Mouse (Mus musculus): ENCODE results near the gene Srsf4. TPM values are rescaled to one million over a fixed set of nuclear protein-coding genes. Genes with fewer than 3 reads are reported as not detected.

Gene Srsf4
- polyA plus RNA-seq, 1 experiment from 2014 or later = 142 TPM

DNA sequence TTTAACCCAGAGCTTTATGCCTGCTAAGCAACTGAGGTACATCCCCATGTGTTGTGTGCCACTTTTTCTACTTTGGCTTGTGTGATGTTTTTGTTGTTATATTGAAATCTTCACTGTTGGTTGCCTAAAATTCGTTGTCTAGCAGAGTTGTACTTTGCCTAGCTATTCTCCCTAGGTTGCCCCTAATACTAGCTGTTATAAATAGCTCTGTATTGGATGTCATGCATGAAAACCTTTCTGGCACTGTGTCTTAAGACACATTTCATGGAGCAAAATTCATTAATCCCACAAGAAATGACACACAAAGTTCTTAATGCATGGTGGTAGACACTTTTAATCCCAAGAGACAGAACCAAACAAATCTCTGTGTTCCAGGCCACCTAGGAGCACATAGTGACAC, 6.3 kb downstream of the Srsf4 start:
- no peak overlapping the region for H3K4me3 ChIP-seq
- H3K9me3 ChIP-seq (replicated peaks) = no peaks in the 10 kb centered on the region
- DNase-seq (ENCODE audit: low spot score) = no peak
- peaks cover 49% of the 10 kb centered on the region for H3K4me1 ChIP-seq
- H3K27me3 ChIP-seq (ENCODE audit: low read depth, poor library complexity, severe bottlenecking) = no peaks in the 10 kb centered on the region
- WGBS = 88% methylated on average over 1 of the region's 1 CpGs
- peaks cover 10% of the 10 kb centered on the region for H3K36me3 ChIP-seq
- H3K27ac ChIP-seq = no peak overlapping the region

DNA sequence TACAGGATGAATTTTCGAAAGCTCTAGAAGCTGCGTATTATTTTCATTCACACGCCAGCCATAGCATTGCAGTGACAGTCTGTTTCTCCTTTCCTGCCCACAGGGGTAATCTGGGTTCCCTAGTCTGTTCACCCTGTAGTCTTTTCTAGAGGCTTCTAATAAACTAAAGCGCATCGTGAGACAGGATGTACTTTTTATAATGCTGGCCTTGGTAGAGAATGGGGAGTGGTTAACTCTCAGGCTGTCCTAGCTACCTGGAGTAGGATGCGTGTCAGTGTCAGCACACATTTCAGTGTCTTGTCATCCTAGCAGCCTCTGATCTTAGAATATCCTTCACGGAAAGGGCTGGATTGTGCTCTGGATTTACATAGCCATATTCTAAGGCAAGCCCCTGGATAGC, 7.9 kb downstream of the Srsf4 start:
- no peak for DNase-seq (ENCODE audit: low spot score)
- 91% methylated on average over 7 of the region's 7 CpGs for WGBS
- peaks cover 33% of the 10 kb centered on the region for H3K4me1 ChIP-seq
- H3K36me3 ChIP-seq = peaks cover 24% of the 10 kb centered on the region
- no peaks in the 10 kb centered on the region for H3K27me3 ChIP-seq (ENCODE audit: low read depth, poor library complexity, severe bottlenecking)
- no peaks in the 10 kb centered on the region for H3K9me3 ChIP-seq (replicated peaks)
- no peak overlapping the region for H3K4me3 ChIP-seq
- H3K27ac ChIP-seq = no peak overlapping the region

DNA sequence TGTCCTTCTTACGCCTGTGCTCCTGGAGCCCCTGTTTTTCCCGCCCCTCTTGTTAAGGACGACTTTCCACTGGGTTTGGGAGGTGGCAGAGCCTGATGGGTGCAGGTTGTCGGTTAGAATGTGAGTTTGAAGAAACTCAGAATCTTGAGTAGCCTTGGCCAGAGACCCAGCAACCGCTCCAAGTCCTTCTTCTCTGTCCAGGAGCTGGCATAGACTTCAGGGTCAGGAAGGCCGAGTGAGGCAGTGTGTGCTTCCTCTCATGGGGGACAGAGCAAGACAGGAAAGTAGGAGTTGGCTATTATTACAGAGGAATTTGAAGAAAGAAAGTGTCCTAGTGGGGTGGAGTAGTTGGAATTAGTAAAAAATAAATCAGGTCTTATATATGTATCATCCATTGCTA, 10.2 kb downstream of the Srsf4 start:
- Histone ChIP-seq H3K27ac (no peak overlapping the region), H3K4me1 (peaks cover 16% of the 10 kb centered on the region; the same call in 1 of the 2 replicates), H3K9me3 (replicated peaks) (no peaks in the 10 kb centered on the region), H3K4me3 (no peak overlapping the region), H3K36me3 (peaks cover 44% of the 10 kb centered on the region), H3K27me3 (ENCODE audit: low read depth, poor library complexity, severe bottlenecking) (no peaks in the 10 kb centered on the region)
- no peak for DNase-seq (ENCODE audit: low spot score)
- WGBS = 79% methylated on average over 6 of the region's 6 CpGs

DNA sequence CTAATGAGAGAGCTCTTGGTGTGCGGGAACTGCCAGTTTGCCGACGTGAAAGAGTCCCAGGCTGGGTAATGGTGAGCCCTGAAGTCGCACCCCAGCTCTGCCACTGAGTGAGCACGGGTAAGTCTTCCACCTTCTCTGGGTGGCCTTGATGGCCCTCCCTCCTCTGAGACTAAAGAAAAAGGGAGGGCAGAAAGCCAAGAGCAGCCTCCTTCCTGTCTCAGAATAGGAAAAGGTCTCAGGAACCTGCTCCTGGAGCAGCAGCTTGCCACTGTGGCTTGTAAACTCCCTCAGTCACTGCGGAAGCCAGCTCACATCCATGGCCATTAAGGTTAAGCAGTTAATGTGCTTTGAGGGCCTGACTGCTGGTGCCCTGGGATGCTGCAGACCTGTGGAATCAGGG, 12.0 kb downstream of the Srsf4 start:
- Histone ChIP-seq H3K27ac (no peak overlapping the region), H3K36me3 (peaks cover 57% of the 10 kb centered on the region), H3K4me1 (peaks cover 16% of the 10 kb centered on the region; the same call in 1 of the 2 replicates), H3K4me3 (no peak overlapping the region), H3K9me3 (replicated peaks) (no peaks in the 10 kb centered on the region), H3K27me3 (ENCODE audit: low read depth, poor library complexity, severe bottlenecking) (no peaks in the 10 kb centered on the region)
- 86% methylated on average over 6 of the region's 6 CpGs for WGBS
- no peak for DNase-seq (ENCODE audit: low spot score)

DNA sequence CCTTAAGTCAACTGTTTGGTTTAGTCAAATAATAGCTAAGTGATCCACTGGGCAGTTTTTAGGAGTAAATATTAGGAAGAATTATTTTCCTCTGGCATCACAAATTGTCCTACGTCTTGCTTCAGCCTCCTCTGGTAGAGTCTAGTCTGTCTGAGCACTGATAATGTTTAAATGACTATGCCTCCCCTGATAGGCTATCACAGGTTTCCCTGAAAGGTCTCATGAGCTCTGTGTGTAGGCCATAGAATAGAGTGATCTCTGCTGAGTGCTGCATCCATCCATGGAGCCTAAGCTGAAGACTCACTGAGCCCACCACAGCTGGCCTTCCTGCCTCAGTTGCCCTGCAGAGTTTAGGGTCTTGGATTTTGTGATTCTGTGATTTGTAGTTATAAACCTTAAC, 15.1 kb downstream of the Srsf4 start:
- no peaks in the 10 kb centered on the region for H3K27me3 ChIP-seq (ENCODE audit: low read depth, poor library complexity, severe bottlenecking)
- H3K36me3 ChIP-seq = peaks cover 89% of the 10 kb centered on the region

DNA sequence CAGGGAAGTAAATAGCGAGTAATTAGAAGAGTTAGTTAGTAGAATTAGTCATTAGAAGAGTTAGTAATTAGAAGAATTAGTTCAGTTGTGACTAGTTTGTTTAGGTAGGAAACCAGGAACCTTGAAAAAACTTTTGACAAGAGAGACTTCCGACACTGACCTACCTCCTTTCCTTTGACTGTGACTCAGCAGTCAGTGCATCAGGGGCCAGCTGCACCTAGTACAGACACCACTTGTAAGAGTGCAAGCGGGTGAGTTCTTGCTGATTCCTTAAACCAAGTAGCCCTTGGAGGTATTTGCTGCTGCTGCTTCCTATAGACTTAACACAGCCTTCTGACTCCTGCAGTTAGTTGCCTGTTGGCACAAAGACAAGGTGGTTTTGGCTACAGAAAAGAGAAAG, 17.3 kb downstream of the Srsf4 start:
- Histone ChIP-seq H3K4me1 (no peaks in the 10 kb centered on the region), H3K27me3 (ENCODE audit: low read depth, poor library complexity, severe bottlenecking) (no peaks in the 10 kb centered on the region), H3K27ac (no peak overlapping the region), H3K36me3 (peaks cover 89% of the 10 kb centered on the region), H3K9me3 (replicated peaks) (no peaks in the 10 kb centered on the region), H3K4me3 (no peak overlapping the region)
- 88% methylated on average over 3 of the region's 3 CpGs for WGBS
- DNase-seq (ENCODE audit: low spot score) = no peak

More for the DNA sequence above, 15.1 kb downstream of the Srsf4 start:
- Histone ChIP-seq H3K4me1 (no peaks in the 10 kb centered on the region; the same call in 1 of the 2 replicates), H3K9me3 (replicated peaks) (no peaks in the 10 kb centered on the region), H3K4me3 (no peak overlapping the region), H3K27ac (no peak overlapping the region)
- no peak for DNase-seq (ENCODE audit: low spot score)
- WGBS = 85% methylated on average over 1 of the region's 1 CpGs

DNA sequence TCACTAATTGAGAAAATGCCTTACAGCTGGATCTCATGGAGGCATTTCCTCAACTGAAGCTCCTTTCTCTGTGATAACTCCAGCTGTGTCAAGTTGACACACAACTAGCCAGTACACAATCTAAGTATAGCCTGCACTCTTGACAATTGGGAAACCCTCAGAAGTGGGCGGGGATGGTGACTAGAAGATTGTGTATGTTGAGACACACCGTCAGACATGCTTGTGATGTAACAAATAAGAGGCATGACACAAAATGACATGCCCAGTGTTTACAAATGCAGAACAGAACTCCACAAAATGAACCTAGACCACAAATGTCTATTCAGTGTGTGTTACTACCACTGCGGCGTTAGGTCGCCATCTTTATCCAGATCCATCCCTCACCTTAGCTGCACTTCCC, 23.7 kb downstream of the Srsf4 start:
- no peak overlapping the region for H3K4me3 ChIP-seq
- peaks cover 84% of the 10 kb centered on the region for H3K36me3 ChIP-seq
- 97% methylated on average over 5 of the region's 5 CpGs for WGBS
- H3K27me3 ChIP-seq (ENCODE audit: low read depth, poor library complexity, severe bottlenecking) = no peaks in the 10 kb centered on the region
- no peaks in the 10 kb centered on the region for H3K4me1 ChIP-seq
- H3K9me3 ChIP-seq (replicated peaks) = 0 out of 2 replicates have a peak, but pooled peaks cover 2% of the 10 kb centered on the region
- no peak for DNase-seq (ENCODE audit: low spot score)
- H3K27ac ChIP-seq = no peak overlapping the region

DNA sequence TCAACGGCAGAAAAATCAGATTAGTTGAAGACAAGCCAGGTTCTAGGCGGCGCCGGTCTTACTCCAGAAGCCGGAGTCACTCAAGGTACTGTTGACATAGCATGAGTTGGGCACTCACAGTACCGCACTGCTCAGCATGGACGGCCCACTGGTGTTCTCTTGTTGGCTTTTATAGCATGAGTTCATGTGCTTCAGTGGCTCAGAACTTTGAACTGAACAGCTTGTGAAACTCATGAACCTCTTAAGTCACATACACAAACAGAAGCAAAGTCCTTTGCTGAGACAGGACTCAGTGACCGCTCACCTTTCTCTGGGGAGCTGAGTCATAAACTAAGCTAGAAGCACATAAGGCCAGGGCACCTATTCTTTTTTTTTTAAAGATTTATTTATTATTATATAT, 24.4 kb downstream of the Srsf4 start:
- no peak for DNase-seq (ENCODE audit: low spot score)
- no peaks in the 10 kb centered on the region for H3K27me3 ChIP-seq (ENCODE audit: low read depth, poor library complexity, severe bottlenecking)
- H3K9me3 ChIP-seq (replicated peaks) = 0 out of 2 replicates have a peak, but pooled peaks cover 2% of the 10 kb centered on the region
- H3K4me3 ChIP-seq = no peak overlapping the region
- no peak overlapping the region for H3K27ac ChIP-seq
- H3K4me1 ChIP-seq = no peaks in the 10 kb centered on the region
- peaks cover 84% of the 10 kb centered on the region for H3K36me3 ChIP-seq
- 97% methylated on average over 8 of the region's 8 CpGs for WGBS

DNA sequence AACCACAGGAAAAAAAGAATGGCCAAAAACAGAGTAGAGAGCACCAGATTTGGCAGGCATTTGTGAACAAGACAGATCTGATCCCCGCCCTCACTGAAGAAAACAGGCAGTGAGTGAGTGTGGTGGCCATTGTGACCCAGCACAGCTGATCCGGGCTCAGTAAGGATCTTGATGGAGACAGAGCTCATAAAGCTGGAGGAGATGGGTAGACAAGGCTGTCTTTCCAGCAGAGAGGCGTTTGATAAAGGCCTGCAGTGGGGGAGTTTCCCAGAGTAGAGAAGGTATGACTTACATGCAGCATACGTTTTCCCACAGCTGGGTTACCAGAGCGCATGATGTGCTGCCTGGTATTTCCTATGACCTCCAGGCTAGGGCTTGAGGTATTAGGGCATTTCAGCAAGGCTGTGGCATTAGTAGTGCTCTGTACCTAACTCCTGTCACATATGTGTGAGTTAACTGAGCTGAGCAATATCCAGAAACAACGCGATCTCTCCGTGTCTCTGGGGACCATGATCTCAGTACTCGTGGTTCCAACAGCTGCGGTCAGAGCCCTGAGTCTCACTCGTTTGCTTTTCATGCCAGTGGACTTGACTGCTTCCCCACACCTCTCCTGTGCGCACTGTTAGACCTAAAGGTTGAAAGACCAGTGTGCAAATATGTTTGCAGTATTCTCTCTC, 25.2 kb downstream of the Srsf4 start:
- Histone ChIP-seq H3K27ac (no peak overlapping the region), H3K27me3 (ENCODE audit: low read depth, poor library complexity, severe bottlenecking) (no peaks in the 10 kb centered on the region), H3K4me3 (no peak overlapping the region), H3K36me3 (peaks cover 81% of the 10 kb centered on the region), H3K9me3 (replicated peaks) (0 out of 2 replicates have a peak, but pooled peaks cover 2% of the 10 kb centered on the region), H3K4me1 (no peaks in the 10 kb centered on the region)
- no peak for DNase-seq (ENCODE audit: low spot score)
- 93% methylated on average over 12 of the region's 12 CpGs for WGBS

DNA sequence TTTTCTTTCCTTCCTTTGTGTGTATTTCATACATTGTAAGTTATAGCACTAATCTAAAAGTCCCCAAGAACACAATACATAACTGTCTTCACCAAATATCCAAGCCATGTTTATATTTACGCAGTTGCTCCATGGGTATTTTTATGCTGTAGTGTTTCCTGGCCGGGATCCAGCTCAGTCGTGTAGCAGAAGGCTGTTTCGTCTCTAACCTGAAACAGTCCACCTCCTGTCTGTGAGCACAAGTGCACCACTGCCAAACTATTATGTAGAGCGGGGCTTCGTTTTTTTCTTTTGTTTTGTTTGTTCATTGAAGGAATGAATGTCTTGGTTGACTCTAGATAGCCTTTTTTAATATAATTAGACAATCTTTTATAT, 25.8 kb downstream of the Srsf4 start:
- H3K27me3 ChIP-seq (ENCODE audit: low read depth, poor library complexity, severe bottlenecking) = no peaks in the 10 kb centered on the region
- peaks cover 81% of the 10 kb centered on the region for H3K36me3 ChIP-seq
- WGBS = 96% methylated on average over 6 of the region's 6 CpGs
- no peak overlapping the region for H3K27ac ChIP-seq
- no peak overlapping the region for H3K4me3 ChIP-seq
- no peak for DNase-seq (ENCODE audit: low spot score)
- H3K4me1 ChIP-seq = no peaks in the 10 kb centered on the region
- 0 out of 2 replicates have a peak, but pooled peaks cover 2% of the 10 kb centered on the region for H3K9me3 ChIP-seq (replicated peaks)

DNA sequence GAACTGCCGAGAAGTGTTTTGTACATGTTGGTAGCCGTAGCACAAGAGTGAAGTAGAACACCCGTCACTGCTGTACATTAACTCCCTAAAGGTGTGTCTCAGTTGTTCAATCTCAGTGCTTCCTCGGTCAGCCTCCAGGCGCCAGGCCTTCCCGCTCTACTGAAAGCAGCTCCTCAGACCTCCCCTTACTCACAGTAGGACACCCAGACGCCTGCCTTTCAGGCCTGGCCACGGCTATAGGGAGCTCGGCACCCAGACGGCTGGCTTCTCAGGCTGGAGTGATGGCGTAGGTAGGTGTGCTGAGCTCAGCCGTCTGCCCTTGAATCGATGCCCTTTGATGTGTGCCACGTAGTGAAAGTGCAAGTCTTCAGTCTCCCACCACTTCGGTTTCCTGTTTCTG, 27.7 kb downstream of the Srsf4 start:
- Histone ChIP-seq H3K27ac (no peak overlapping the region), H3K27me3 (ENCODE audit: low read depth, poor library complexity, severe bottlenecking) (no peaks in the 10 kb centered on the region), H3K9me3 (replicated peaks) (0 out of 2 replicates have a peak, but pooled peaks cover 2% of the 10 kb centered on the region), H3K4me3 (no peak overlapping the region), H3K4me1 (no peaks in the 10 kb centered on the region), H3K36me3 (peaks cover 89% of the 10 kb centered on the region)
- WGBS = 90% methylated on average over 15 of the region's 15 CpGs
- no peak for DNase-seq (ENCODE audit: low spot score)

DNA sequence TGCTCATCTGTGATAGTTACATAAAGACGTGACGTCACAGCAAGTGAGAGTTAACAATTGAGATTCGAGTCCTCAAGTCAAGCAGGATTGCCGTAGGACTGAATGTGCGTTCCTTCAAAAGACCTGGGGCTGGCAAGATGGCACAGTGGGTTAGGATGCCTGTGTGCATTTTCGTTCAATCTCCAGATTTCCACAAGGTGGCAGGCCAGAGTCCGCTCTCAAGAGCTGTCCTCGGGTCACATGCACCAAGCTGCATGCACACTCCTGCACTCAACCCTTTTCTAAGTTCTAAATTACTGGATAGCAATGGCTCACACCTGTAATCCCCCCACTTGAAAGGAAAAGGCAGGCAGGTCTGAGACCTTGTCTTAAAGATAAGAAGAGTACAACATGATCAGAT, 31.1 kb downstream of the Srsf4 start:
- Histone ChIP-seq H3K36me3 (peaks cover 74% of the 10 kb centered on the region), H3K4me3 (no peak overlapping the region), H3K27ac (no peak overlapping the region), H3K27me3 (ENCODE audit: low read depth, poor library complexity, severe bottlenecking) (no peaks in the 10 kb centered on the region), H3K9me3 (replicated peaks) (no peaks in the 10 kb centered on the region), H3K4me1 (peaks cover 6% of the 10 kb centered on the region)
- no peak for DNase-seq (ENCODE audit: low spot score)
- WGBS = 68% methylated on average over 8 of the region's 8 CpGs

DNA sequence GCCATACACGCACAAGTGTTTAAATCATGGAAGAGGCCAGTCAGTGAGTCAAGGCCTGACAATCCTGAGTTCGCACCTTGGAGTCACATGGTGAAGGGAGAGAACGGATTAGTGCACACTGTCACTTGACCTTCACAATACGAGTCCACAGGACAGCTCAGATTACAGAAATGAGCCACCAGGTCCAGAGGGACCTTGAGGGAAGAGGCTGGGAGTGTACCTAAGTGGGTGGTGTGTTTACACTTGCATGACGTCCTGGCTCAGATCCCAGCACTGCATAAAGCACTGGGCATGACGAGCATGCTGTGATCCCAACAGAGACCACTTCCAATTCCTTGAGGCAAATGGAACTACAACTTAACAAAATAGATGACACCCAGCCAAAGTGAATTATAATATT, 33.0 kb downstream of the Srsf4 start:
- H3K27ac ChIP-seq = no peak overlapping the region
- WGBS = 80% methylated on average over 6 of the region's 6 CpGs
- H3K4me1 ChIP-seq = peaks cover 25% of the 10 kb centered on the region
- no peak for DNase-seq (ENCODE audit: low spot score)
- H3K4me3 ChIP-seq = no peak overlapping the region
- H3K9me3 ChIP-seq (replicated peaks) = no peaks in the 10 kb centered on the region
- peaks cover 55% of the 10 kb centered on the region for H3K36me3 ChIP-seq
- 0 out of 2 replicates have a peak, but pooled peaks cover 3% of the 10 kb centered on the region for H3K27me3 ChIP-seq (ENCODE audit: low read depth, poor library complexity, severe bottlenecking)

DNA sequence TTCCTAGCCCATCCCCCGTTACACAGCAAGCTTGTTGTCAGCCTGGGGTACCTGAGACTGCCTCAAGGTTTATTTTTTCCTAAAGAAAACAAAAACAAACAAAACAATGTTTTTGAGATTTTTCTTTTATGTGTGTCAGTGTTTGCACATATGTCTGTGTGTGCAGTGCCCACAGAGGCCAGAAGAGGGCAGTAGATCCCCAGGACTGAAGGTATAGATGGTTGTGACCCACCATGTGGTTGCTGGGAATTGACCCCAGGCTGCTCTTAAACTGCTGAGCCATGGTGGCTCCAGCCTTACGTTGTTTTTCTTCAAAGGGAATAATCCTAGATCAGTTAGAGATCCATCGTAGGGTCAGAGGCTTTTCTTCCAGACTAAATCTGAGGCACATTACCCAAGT, 34.5 kb downstream of the Srsf4 start:
- no peak overlapping the region for H3K27ac ChIP-seq
- 92% methylated on average over 3 of the region's 3 CpGs for WGBS
- DNase-seq (ENCODE audit: low spot score) = no peak
- peaks cover 18% of the 10 kb centered on the region for H3K27me3 ChIP-seq (ENCODE audit: low read depth, poor library complexity, severe bottlenecking)
- H3K4me3 ChIP-seq = no peak overlapping the region
- peaks cover 35% of the 10 kb centered on the region for H3K4me1 ChIP-seq
- peaks cover 41% of the 10 kb centered on the region for H3K36me3 ChIP-seq
- no peaks in the 10 kb centered on the region for H3K9me3 ChIP-seq (replicated peaks)
